Mouse (Mus musculus) CH12.LX (cell line): ENCODE results near the gene Lin7b. TPM values are rescaled to one million over a fixed set of nuclear protein-coding genes. Genes with fewer than 3 reads are reported as not detected.

Experiments used
- DNase-seq: peaks from one replicate; pipeline ENCODE4 v3.0.0-alpha.2; 2013; ENCODE audit errors: extremely low read depth
- H3K27ac ChIP-seq: 2 replicates; pipeline ENCODE4 v1.5.1; 2012; ENCODE audit warnings: low read depth, mild to moderate bottlenecking, control low read depth, moderate library complexity; ENCODE audit not compliant: insufficient read depth
- H3K27me3 ChIP-seq: replicated peaks from 2 replicates; pipeline ENCODE3; 2012; ENCODE audit warnings: inconsistent platforms
- H3K36me3 ChIP-seq, 2 experiments: replicated peaks in 1 of 2; 2 replicates each; pipeline versions ENCODE3 to v1.6.1; 2012; ENCODE audit warnings: inconsistent platforms in 1 of 2, low read length in 1 of 2, mild to moderate bottlenecking in 1 of 2, mixed read lengths in 1 of 2, moderate library complexity in 1 of 2; ENCODE audit not compliant: control insufficient read depth in 1 of 2, insufficient read depth in 1 of 2
- H3K4me1 ChIP-seq, 2 experiments: 2 replicates each; pipeline ENCODE4 v1.6.1; 2012; ENCODE audit warnings: inconsistent platforms in 1 of 2, moderate library complexity in 1 of 2; ENCODE audit not compliant: insufficient read depth in 2 of 2, control insufficient read depth in 1 of 2
- H3K4me2 ChIP-seq: 2 replicates; pipeline ENCODE4 v1.6.1; 2012; ENCODE audit warnings: low read depth, mild to moderate bottlenecking, control low read depth; ENCODE audit not compliant: poor library complexity, insufficient read depth, severe bottlenecking
- H3K4me3 ChIP-seq, 3 experiments: fragments of 150-350 bp in 1 of 3; sonication (generic) in 1 of 3; replicated peaks in 1 of 3; 2 replicates each; pipeline versions ENCODE3 to v1.5.1; 2011 to 2012; ENCODE audit warnings: low read depth in 2 of 3, low read length in 2 of 3, mild to moderate bottlenecking in 2 of 3, moderate library complexity in 2 of 3, control low read depth in 1 of 3, improper control_type of control experiment in 1 of 3, inconsistent platforms in 1 of 3, mixed read lengths in 1 of 3; ENCODE audit not compliant: poor library complexity in 1 of 3
- H3K79me2 ChIP-seq: replicated peaks from 2 replicates; pipeline ENCODE4 v1.6.1; 2012; ENCODE audit warnings: mild to moderate bottlenecking, moderate library complexity; ENCODE audit not compliant: control insufficient read depth, poor library complexity, insufficient read depth, severe bottlenecking; ENCODE audit errors: extremely low read depth
- H3K9ac ChIP-seq: 2 replicates; pipeline ENCODE4 v1.6.1; 2012; ENCODE audit warnings: low read depth, mild to moderate bottlenecking, control low read depth, moderate library complexity; ENCODE audit not compliant: insufficient read depth
- H3K9me3 ChIP-seq: replicated peaks from 2 replicates; pipeline ENCODE3; 2012; ENCODE audit warnings: low read length, inconsistent platforms, mixed read lengths
- BHLHE40 ChIP-seq: IDR thresholded peaks from 2 replicates; pipeline ENCODE4 v1.6.1; 2011; ENCODE audit warnings: mild to moderate bottlenecking, low read depth, low read length, improper control_type of control experiment
- CHD1 ChIP-seq: IDR thresholded peaks from 2 replicates; pipeline ENCODE4 v1.6.1; 2012; ENCODE audit warnings: low read depth, low read length, improper control_type of control experiment, inconsistent platforms
- CHD2 ChIP-seq: IDR thresholded peaks from 2 replicates; pipeline ENCODE4 v1.6.1; 2011; ENCODE audit warnings: low read length, improper control_type of control experiment
- E2F4 ChIP-seq: IDR thresholded peaks from 2 replicates; pipeline ENCODE4 v1.6.1; 2011; ENCODE audit warnings: low read depth, low read length, improper control_type of control experiment; ENCODE audit not compliant: insufficient replicate concordance
- EP300 ChIP-seq: IDR thresholded peaks from 2 replicates; pipeline ENCODE4 v1.6.1; 2011; ENCODE audit warnings: low read length, improper control_type of control experiment
- GABPA ChIP-seq: IDR thresholded peaks from 2 replicates; pipeline ENCODE4 v1.6.1; 2012; ENCODE audit warnings: low read depth, low read length, improper control_type of control experiment, inconsistent platforms; ENCODE audit not compliant: insufficient replicate concordance
- HCFC1 ChIP-seq: IDR thresholded peaks from 2 replicates; pipeline ENCODE4 v1.6.1; 2012; ENCODE audit warnings: low read depth, mild to moderate bottlenecking, inconsistent platforms, low read length, improper control_type of control experiment
- IRF4 ChIP-seq: IDR thresholded peaks from 2 replicates; pipeline ENCODE4 v1.6.1; 2014; ENCODE audit warnings: low read depth, mild to moderate bottlenecking, inconsistent platforms, low read length, improper control_type of control experiment
- JUN ChIP-seq: IDR thresholded peaks from 2 replicates; pipeline ENCODE4 v1.6.1; 2011; ENCODE audit warnings: low read depth, mild to moderate bottlenecking, low read length, improper control_type of control experiment, moderate library complexity; ENCODE audit not compliant: insufficient read depth
- JUND ChIP-seq: conservative IDR thresholded peaks from 2 replicates; pipeline ENCODE4 v1.6.1; 2011; ENCODE audit warnings: low read depth, low read length, improper control_type of control experiment
- MXI1 ChIP-seq: IDR thresholded peaks from 2 replicates; pipeline ENCODE4 v1.6.1; 2011; ENCODE audit warnings: mild to moderate bottlenecking, low read depth, low read length, improper control_type of control experiment
- MYC ChIP-seq: IDR thresholded peaks from 2 replicates; pipeline ENCODE4 v1.6.1; 2011; ENCODE audit warnings: low read depth, mild to moderate bottlenecking, improper control_type of control experiment, low read length
- PAX5 ChIP-seq: IDR thresholded peaks from 2 replicates; pipeline ENCODE4 v1.6.1; 2012; ENCODE audit warnings: low read length, inconsistent platforms, mixed read lengths
- SIN3A ChIP-seq: IDR thresholded peaks from 2 replicates; pipeline ENCODE4 v1.6.1; 2012; ENCODE audit warnings: low read length, improper control_type of control experiment, inconsistent platforms
- SMC3 ChIP-seq: IDR thresholded peaks from 2 replicates; pipeline ENCODE4 v1.6.1; 2011; ENCODE audit warnings: low read depth, low read length, improper control_type of control experiment
- TCF12 ChIP-seq: IDR thresholded peaks from 2 replicates; pipeline ENCODE4 v1.6.1; 2014; ENCODE audit warnings: low read depth, mild to moderate bottlenecking, inconsistent platforms, low read length, improper control_type of control experiment
- UBTF ChIP-seq: IDR thresholded peaks from 2 replicates; pipeline ENCODE4 v1.6.1; 2012; ENCODE audit warnings: low read depth, mild to moderate bottlenecking, inconsistent platforms, low read length, improper control_type of control experiment, moderate library complexity
- ZKSCAN1 ChIP-seq: IDR thresholded peaks from 2 replicates; pipeline ENCODE4 v1.6.1; 2012; ENCODE audit warnings: low read depth, inconsistent platforms, low read length, improper control_type of control experiment, borderline replicate concordance
- ZNF384 ChIP-seq: IDR thresholded peaks from 2 replicates; pipeline ENCODE4 v1.6.1; 2012; ENCODE audit warnings: low read depth, low read length, improper control_type of control experiment, inconsistent platforms
- dilution Hi-C: fragments of 300-500 bp; cut with MboI; formaldehyde crosslinking; loops from 2 replicates; pipeline ENCODE4 v1.14.3; 2020; ENCODE audit warnings: low sequenced_read_pairs; ENCODE audit not compliant: extremely low pct_unique_long_range_greater_than_20kb, extremely low pct_ligation_motif_present
- in situ Hi-C: fragments of 300-500 bp; cut with MboI; formaldehyde crosslinking; loops from 3 replicates; pipeline ENCODE4 v1.14.3; 2019; ENCODE audit warnings: low sequenced_read_pairs, low pct_ligation_motif_present, low pct_unique_long_range_greater_than_20kb, mixed read lengths
- polyA plus RNA-seq: library from polyadenylated mRNA; unstranded; fragments of >175 nt; gene quantifications from 2 replicates; pipeline ENCODE4 v1.2.1, GENCODE M21; 2012; ENCODE audit warnings: low read depth; ENCODE audit not compliant: insufficient read length
- total RNA-seq, 2 experiments: library from RNA; depleted of rRNA; stranded (reverse); fragments of 300-350 nt in 1 of 2; fragments of >200 nt in 1 of 2; gene quantifications; 2 replicates each; pipeline ENCODE4 v1.2.3; 2012 to 2014

The Lin7b gene
- total and polyA plus RNA-seq, 3 experiments: 3.8 to 10.4 (median 4.4) TPM

- Histone ChIP-seq H3K79me2 (no peaks in the 10 kb centered on the region), H3K4me2 (no peak overlapping the region), H3K27ac (no peak overlapping the region), H3K36me3 (peaks cover 0 to 9% of the 10 kb centered on the region in 2 experiments), H3K9me3 (peaks cover 17% of the 10 kb centered on the region), H3K4me3 (no peak overlapping the region), H3K4me1 (no peaks in the 10 kb centered on the region), H3K27me3 (peaks cover 14% of the 10 kb centered on the region), H3K9ac (no peak overlapping the region)
- TF ChIP-seq CHD1 (no peak), HCFC1 (no peak), ZKSCAN1 (no peak), ZNF384 (no peak), E2F4 (no peak), JUND (no peak), MXI1 (no peak), PAX5 (no peak), BHLHE40 (no peak), EP300 (no peak), SMC3 (no peak), JUN (no peak), CHD2 (no peak), GABPA (no peak)
- DNase-seq: no peak
- dilution Hi-C loops: no loop called here
- in situ Hi-C loops: no loop called here
These were observed 44.6 kb downstream of the Lin7b start for GRCm38 (mm10) chr7:45325800-45326199.

- DNase-seq: no peak
- Histone ChIP-seq H3K27me3 (peaks cover 4% of the 10 kb centered on the region), H3K9ac (no peak overlapping the region), H3K9me3 (peaks cover 17% of the 10 kb centered on the region), H3K4me3 (no peak overlapping the region), H3K4me1 (no peaks in the 10 kb centered on the region), H3K36me3 (peaks cover 0 to 19% of the 10 kb centered on the region in 2 experiments), H3K27ac (no peak overlapping the region), H3K4me2 (no peak overlapping the region), H3K79me2 (no peaks in the 10 kb centered on the region)
- dilution Hi-C loops (no loop called here), in situ Hi-C loops (no loop called here)
- no peak for TF ChIP-seq UBTF
These were observed 47.3 kb downstream of the Lin7b start for GRCm38 (mm10) chr7:45323069-45323468.

- H3K4me2 ChIP-seq: no peak overlapping the region
- in situ Hi-C loops: no loop called here
- no peaks in the 10 kb centered on the region for H3K27me3 ChIP-seq
- no peak for DNase-seq
- no peak for TF ChIP-seq BHLHE40
- no peak for TF ChIP-seq TCF12
- no peak for TF ChIP-seq IRF4
- TF ChIP-seq CHD1: no peak
- TF ChIP-seq MYC: no peak
- TF ChIP-seq PAX5: no peak
- no peak for TF ChIP-seq SIN3A
- TF ChIP-seq, all 38 proteins: peak for 0
- Histone ChIP-seq H3K36me3 (peaks cover 0 to 19% of the 10 kb centered on the region in 2 experiments), H3K79me2 (no peaks in the 10 kb centered on the region), H3K9ac (no peak overlapping the region), H3K27ac (no peak overlapping the region), H3K9me3 (peaks cover 17% of the 10 kb centered on the region), H3K4me1 (no peaks in the 10 kb centered on the region), H3K4me3 (no peak overlapping the region)
- dilution Hi-C loops: no loop called here
These were observed 48.1 kb downstream of the Lin7b start for GRCm38 (mm10) chr7:45322245-45322644.
